Mouse (Mus musculus): ENCODE measurements around the gene Isoc2a. TPM values are rescaled to one million over a fixed set of nuclear protein-coding genes. Genes with fewer than 3 reads are reported as not detected.

Gene Isoc2a
- total and polyA plus RNA-seq, 3 experiments, result 29.3 to 55.5 (median 48.9) TPM

- Histone ChIP-seq H3K27me3 (ENCODE audit: control insufficient read depth, insufficient read depth, low read length) (no peaks in the 10 kb centered on the region; the same call in 1 of the 2 replicates), H3K9ac (ENCODE audit: low read depth, low read length) (no peak overlapping the region), H3K36me3 (ENCODE audit: control insufficient read depth, insufficient read depth, low read length) (no peaks in the 10 kb centered on the region), H3K4me3 (no peak overlapping the region), H3K4me1 (ENCODE audit: control insufficient read depth, insufficient read depth, low read length) (no peaks in the 10 kb centered on the region; the same call in 1 of the 2 replicates), H3K27ac (no peak overlapping the region), H3K79me2 (replicated peaks; ENCODE audit: control insufficient read depth, insufficient read depth, low read length) (no peaks in the 10 kb centered on the region)
- WGBS, result 73% methylated on average over 9 of the region's 9 CpGs
- no peak for DNase-seq
- no peak for TF ChIP-seq EP300 (IDR thresholded peaks at IDR 0.05; ENCODE audit: insufficient read depth, low read depth, low read length)
- TF ChIP-seq CTCF (IDR thresholded peaks at IDR 0.05), result no peak
- no peak for TF ChIP-seq POLR2A (IDR thresholded peaks at IDR 0.05; ENCODE audit: insufficient read depth, low read depth, low read length)
- intact Hi-C loops (cut with DNase I), result no loop called here
These were observed 25.5 kb downstream of the Isoc2a start for GRCm38 (mm10) chr7:4902404-4902803.

- DNase-seq, result no peak
- intact Hi-C loops (cut with DNase I), result no loop called here
- no peaks in the 10 kb centered on the region; the same call in 1 of the 2 replicates for H3K27me3 ChIP-seq (ENCODE audit: control insufficient read depth, insufficient read depth, low read length)
- H3K79me2 ChIP-seq (replicated peaks; ENCODE audit: control insufficient read depth, insufficient read depth, low read length), result no peaks in the 10 kb centered on the region
- H3K9ac ChIP-seq (ENCODE audit: low read depth, low read length), result no peak within 1 kb of the TSS
- H3K4me3 ChIP-seq, result no peak within 1 kb of the TSS
- H3K36me3 ChIP-seq (ENCODE audit: control insufficient read depth, insufficient read depth, low read length), result no peaks in the 10 kb centered on the region
- 49% methylated on average over 10 of the region's 10 CpGs for WGBS
- no peaks in the 10 kb centered on the region; the same call in 1 of the 2 replicates for H3K4me1 ChIP-seq (ENCODE audit: control insufficient read depth, insufficient read depth, low read length)
- no peak within 1 kb of the TSS for H3K27ac ChIP-seq
- TF ChIP-seq POLR2A (IDR thresholded peaks at IDR 0.05; ENCODE audit: insufficient read depth, low read depth, low read length) (no peak), EP300 (IDR thresholded peaks at IDR 0.05; ENCODE audit: insufficient read depth, low read depth, low read length) (no peak), CTCF (IDR thresholded peaks at IDR 0.05) (no peak)
These were observed 29.6 kb downstream of the Isoc2a start, which contains the start of gene Gm36210 for GRCm38 (mm10) chr7:4906466-4906950. Gene Gm36210 (minus strand): TSS chr7:4906516.

DNA sequence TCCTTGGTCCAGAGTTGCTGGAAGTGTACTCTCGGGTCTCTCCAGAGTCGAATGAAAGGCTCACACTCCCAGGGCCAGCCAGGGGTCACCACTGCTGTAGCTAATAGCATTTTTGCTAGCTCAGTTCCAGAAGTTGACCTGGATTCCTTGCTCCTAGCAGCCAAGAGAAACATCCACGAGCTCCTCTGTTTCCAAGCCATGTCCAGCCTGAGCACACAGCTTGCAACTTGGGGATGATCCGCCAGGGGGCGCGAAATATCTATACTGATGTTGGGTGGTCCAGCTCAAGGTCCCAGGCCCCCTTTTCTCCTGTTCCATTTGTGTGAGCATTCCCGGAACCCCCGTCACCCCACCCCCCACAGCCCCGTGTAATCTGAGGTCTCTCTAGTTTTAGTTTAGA is 34.6 kb downstream of the Isoc2a start:
- no peaks in the 10 kb centered on the region; the same call in 1 of the 2 replicates for H3K79me2 ChIP-seq (replicated peaks; ENCODE audit: control insufficient read depth, insufficient read depth, low read length)
- 26% methylated on average over 9 of the region's 9 CpGs for WGBS
- peak; percentile 50 to 76 for DNase-seq
- H3K36me3 ChIP-seq (ENCODE audit: control insufficient read depth, insufficient read depth, low read length), result no peaks in the 10 kb centered on the region
- H3K4me3 ChIP-seq, result no peak overlapping the region
- TF ChIP-seq EP300 (IDR thresholded peaks at IDR 0.05; ENCODE audit: insufficient read depth, low read depth, low read length) (no peak), CTCF (IDR thresholded peaks at IDR 0.05) (peak; percentile 80), POLR2A (IDR thresholded peaks at IDR 0.05; ENCODE audit: insufficient read depth, low read depth, low read length) (no peak)
- intact Hi-C loops (cut with DNase I), result loop anchor here (1.0 to 10.0 kb wide), 3 partner anchors 29 to 767 kb away; partner anchors contain the start of gene Ppp1r12c
- no peak overlapping the region for H3K9ac ChIP-seq (ENCODE audit: low read depth, low read length)
- H3K27ac ChIP-seq, result no peak overlapping the region
- H3K4me1 ChIP-seq (ENCODE audit: control insufficient read depth, insufficient read depth, low read length), result peaks cover 3% of the 10 kb centered on the region; the same call in 1 of the 2 replicates
- no peaks in the 10 kb centered on the region; the same call in 1 of the 2 replicates for H3K27me3 ChIP-seq (ENCODE audit: control insufficient read depth, insufficient read depth, low read length)

DNA sequence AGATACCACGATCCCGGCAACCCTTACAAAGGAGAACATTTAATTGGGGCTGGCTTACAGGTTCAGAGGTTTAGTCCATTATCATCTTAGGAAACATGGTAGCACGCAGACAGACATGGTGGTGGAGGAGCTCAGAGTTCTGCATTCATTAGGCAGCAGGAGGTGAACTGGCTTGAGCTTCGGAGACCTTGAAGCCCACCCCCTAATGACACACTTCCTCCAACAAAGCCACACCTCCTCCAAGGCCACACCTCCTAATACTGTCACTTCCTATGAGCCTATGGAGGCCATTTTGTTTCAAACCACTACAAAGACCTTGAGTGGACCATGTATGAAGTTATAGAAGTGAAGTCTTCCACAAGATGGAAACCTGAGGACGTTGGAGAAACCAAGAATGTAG is 35.3 kb downstream of the Isoc2a start:
- H3K4me1 ChIP-seq (ENCODE audit: control insufficient read depth, insufficient read depth, low read length), result peaks cover 3% of the 10 kb centered on the region; the same call in 1 of the 2 replicates
- intact Hi-C loops (cut with DNase I), result loop anchor here (10.0 kb wide), 2 partner anchors 407 to 767 kb away; partner anchors contain the start of gene Ppp1r12c
- H3K4me3 ChIP-seq, result no peak overlapping the region
- no peaks in the 10 kb centered on the region; the same call in 1 of the 2 replicates for H3K27me3 ChIP-seq (ENCODE audit: control insufficient read depth, insufficient read depth, low read length)
- no peak for DNase-seq
- no peak overlapping the region for H3K9ac ChIP-seq (ENCODE audit: low read depth, low read length)
- TF ChIP-seq POLR2A (IDR thresholded peaks at IDR 0.05; ENCODE audit: insufficient read depth, low read depth, low read length), result no peak
- TF ChIP-seq EP300 (IDR thresholded peaks at IDR 0.05; ENCODE audit: insufficient read depth, low read depth, low read length), result no peak
- TF ChIP-seq CTCF (IDR thresholded peaks at IDR 0.05), result no peak
- no peak overlapping the region for H3K27ac ChIP-seq
- H3K36me3 ChIP-seq (ENCODE audit: control insufficient read depth, insufficient read depth, low read length), result no peaks in the 10 kb centered on the region
- no peaks in the 10 kb centered on the region; the same call in 1 of the 2 replicates for H3K79me2 ChIP-seq (replicated peaks; ENCODE audit: control insufficient read depth, insufficient read depth, low read length)
- WGBS, result 60% methylated on average over 5 of the region's 5 CpGs

DNA sequence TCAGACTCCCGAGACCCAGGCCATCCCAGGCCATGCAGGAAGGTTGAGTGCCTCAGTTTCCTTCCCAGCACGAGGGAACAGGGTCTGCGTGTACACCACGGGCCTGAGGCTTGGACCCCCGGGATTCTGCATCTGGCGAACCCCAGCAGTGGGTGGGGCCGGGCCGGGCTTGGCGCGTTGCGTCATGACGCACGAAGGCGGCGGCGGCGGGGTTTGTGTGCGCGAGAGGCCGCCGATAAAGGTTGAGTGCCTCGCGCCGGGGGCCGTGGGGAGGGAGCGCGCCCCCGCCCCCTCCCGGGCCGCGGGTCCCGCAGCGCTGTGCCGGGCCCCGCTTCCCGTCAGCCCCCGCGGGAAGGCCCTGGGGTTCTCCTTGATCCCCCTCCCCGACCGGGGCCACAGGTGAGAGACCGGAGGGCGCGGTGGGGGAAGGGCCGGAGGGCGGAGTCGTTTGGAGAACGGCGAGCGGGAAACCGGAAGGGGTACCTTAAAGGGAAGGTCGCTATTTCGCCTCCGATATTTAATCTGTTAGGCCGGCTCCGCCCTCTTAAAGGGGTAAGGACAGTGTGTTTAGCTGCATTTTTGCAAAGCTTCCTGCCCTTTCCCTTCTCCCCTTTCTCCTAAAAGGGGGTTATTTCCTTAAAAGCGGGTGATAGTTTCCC is 38.2 kb downstream of the Isoc2a start, which contains the start of gene Zfp628:
TSS of gene Zfp628 (plus strand) at position 211 of the 659 bp plus-strand sequence.
- Histone ChIP-seq H3K79me2 (replicated peaks; ENCODE audit: control insufficient read depth, insufficient read depth, low read length) (no peaks in the 10 kb centered on the region; the same call in 1 of the 2 replicates), H3K36me3 (ENCODE audit: control insufficient read depth, insufficient read depth, low read length) (no peaks in the 10 kb centered on the region), H3K27me3 (ENCODE audit: control insufficient read depth, insufficient read depth, low read length) (no peaks in the 10 kb centered on the region), H3K27ac (peak within 1 kb of the TSS; percentile 97), H3K4me1 (ENCODE audit: control insufficient read depth, insufficient read depth, low read length) (peaks cover 3% of the 10 kb centered on the region; the same call in 1 of the 2 replicates), H3K4me3 (peak within 1 kb of the TSS; percentile 92), H3K9ac (ENCODE audit: low read depth, low read length) (peak within 1 kb of the TSS; percentile 92)
- DNase-seq, result peak; percentile 95 to 96
- WGBS, result under 1% methylated on average over 56 of the region's 56 CpGs
- intact Hi-C loops (cut with DNase I), result loop anchor here (1.0 to 10.0 kb wide), 5 partner anchors 48 to 770 kb away; partner anchors contain the start of genes Ppp1r12c and Ppp6r1
- TF ChIP-seq CTCF (IDR thresholded peaks at IDR 0.05) (no peak), POLR2A (IDR thresholded peaks at IDR 0.05; ENCODE audit: insufficient read depth, low read depth, low read length) (peak; percentile 93), EP300 (IDR thresholded peaks at IDR 0.05; ENCODE audit: insufficient read depth, low read depth, low read length) (0 out of 2 replicates have a peak, but pooled peaks have one; percentile 11)
